Mouse (Mus musculus) left cerebral cortex, postnatal 25 days (tissue): ENCODE results near the gene Atf3. TPM values are rescaled to one million over a fixed set of nuclear protein-coding genes. Genes with fewer than 3 reads are reported as not detected.
A peak's percentile ranks its signal among the peaks of the same experiment; 100 is the strongest.

Experiments used
- DNase-seq, 2 experiments: peaks; one replicate each; pipeline ENCODE4 v3.0.0; 2022; ENCODE audit warnings: low spot score in 2 of 2, mixed read lengths in 1 of 2
- intact Hi-C: fragments of 180-260 bp; cut with DNase I; formaldehyde crosslinking; loops from one replicate; pipeline ENCODE4 v1.15.1; 2025
- total RNA-seq, 2 experiments: library from RNA; stranded (reverse); gene quantifications; 2 replicates each; pipeline ENCODE4 v1.2.3; 2021

Gene Atf3
- total RNA-seq, 2 experiments from 2014 or later = 0.53 to 1.4 TPM

- intact Hi-C loops = no loop called here
- no peak for DNase-seq
These were observed 94.1 kb downstream of the Atf3 start for GRCm38 (mm10) chr1:191123696-191124095.

- intact Hi-C loops = no loop called here
- peak in 1 of 2 experiments; percentile 23 for DNase-seq
These were observed 95.1 kb downstream of the Atf3 start for GRCm38 (mm10) chr1:191122744-191123143.

Other genes with a start within 250 kb of the Atf3 start
- gene Vash2, start 238.7 kb downstream of the Atf3 start, total RNA-seq = 1 to 10 TPM; 1.8 to 1.9 TPM
- 10 to 100 TPM; 13.0 to 15.3 TPM for gene Flvcr1, start 191.9 kb downstream of the Atf3 start, total RNA-seq
- gene Spata45, start 181.4 kb downstream of the Atf3 start, total RNA-seq = not detected
- gene Tatdn3, start 155.1 kb downstream of the Atf3 start, total RNA-seq = 10 to 100 TPM; 26.6 to 27.1 TPM
- gene Nsl1, start 155.0 kb downstream of the Atf3 start, total RNA-seq = under 1 TPM; 0.32 to 0.69 TPM
- 1 to 10 TPM; 1.2 to 1.9 TPM for gene Batf3, start 120.2 kb downstream of the Atf3 start, total RNA-seq
- gene Fam71a, start 53.2 kb downstream of the Atf3 start, total RNA-seq = not detected
- gene Nenf, start 100.2 kb upstream of the Atf3 start, total RNA-seq = 10 to 100 TPM; 70.5 to 72.8 TPM
- gene Tmem206, start 107.9 kb upstream of the Atf3 start, total RNA-seq = 1 to 10 TPM; 9.0 to 9.1 TPM
- 10 to 100 TPM; 89.1 to 94.5 TPM for gene Ppp2r5a, start 185.2 kb upstream of the Atf3 start, total RNA-seq